Mouse (Mus musculus) kidney, adult 2 months (tissue): Measurements from ENCODE around the gene Traf3ip3.

ENCODE experiments used
- CTCF ChIP-seq: fragments of 200-500 bp; conservative IDR thresholded peaks from 2 replicates; pipeline ENCODE4 v1.5.1; 2011; ENCODE audit warnings: low read depth, mild to moderate bottlenecking, control low read depth, low read length, moderate library complexity, mixed read lengths; ENCODE audit not compliant: insufficient read depth, insufficient read length
- POLR2A ChIP-seq: fragments of 200-500 bp; IDR thresholded peaks from one replicate; pipeline ENCODE4 v1.6.1; 2011; ENCODE audit warnings: low read depth, low read length, control low read depth

GRCm38 (mm10) chr1:193160317-193161032 lies 41.0 kb downstream of the Traf3ip3 start:
- TF ChIP-seq CTCF = no peak
- no peak for TF ChIP-seq POLR2A
